Mouse (Mus musculus) lung, embryonic 14.5 days (tissue): ENCODE results near the gene Kif17. TPM values are rescaled to one million over a fixed set of nuclear protein-coding genes. Genes with fewer than 3 reads are reported as not detected.
A peak's percentile ranks its signal among the peaks of the same experiment; 100 is the strongest.

Experiments
- ATAC-seq: fragments of 200-750 bp; cut with Nextera tagmentation; 2 replicates; pipeline ENCODE4 v1.8.0; 2017; ENCODE audit warnings: mild to moderate bottlenecking, moderate TSS enrichment, moderate library complexity; ENCODE audit not compliant: insufficient read depth
- DNase-seq: peaks from one replicate; pipeline ENCODE4 v3.0.0-alpha.2; 2015
- H3K27ac ChIP-seq: fragments of 300-500 bp; sonication (generic); 2 replicates; pipeline ENCODE4 v1.5.1; 2014; ENCODE audit warnings: low read depth, mild to moderate bottlenecking, moderate library complexity
- H3K27me3 ChIP-seq: fragments of 300-500 bp; sonication (generic); 2 replicates; pipeline ENCODE4 v1.6.1; 2014; ENCODE audit warnings: low read length, control low read depth; ENCODE audit not compliant: insufficient read depth
- H3K36me3 ChIP-seq: fragments of 300-500 bp; sonication (generic); 2 replicates; pipeline ENCODE4 v1.6.1; 2014; ENCODE audit warnings: control low read depth; ENCODE audit not compliant: insufficient read depth
- H3K4me1 ChIP-seq: fragments of 300-500 bp; sonication (generic); 2 replicates; pipeline ENCODE4 v1.6.1; 2014; ENCODE audit warnings: antibody characterized with exemption, control low read depth; ENCODE audit not compliant: insufficient read depth
- H3K4me2 ChIP-seq: fragments of 300-500 bp; sonication (generic); 2 replicates; pipeline ENCODE4 v1.6.1; 2014; ENCODE audit warnings: mild to moderate bottlenecking
- H3K4me3 ChIP-seq: fragments of 300-500 bp; sonication (generic); 2 replicates; pipeline ENCODE4 v1.5.1; 2014; ENCODE audit warnings: low read depth, low read length
- H3K9ac ChIP-seq: fragments of 300-500 bp; sonication (generic); 2 replicates; pipeline ENCODE4 v1.6.1; 2014
- H3K9me3 ChIP-seq: fragments of 300-500 bp; sonication (generic); 2 replicates; pipeline ENCODE4 v1.6.1; 2016; ENCODE audit warnings: low read depth, low read length, control low read depth
- CTCF ChIP-seq: IDR thresholded peaks from 2 replicates; pipeline ENCODE4 v1.5.1; 2016; ENCODE audit warnings: antibody characterized with exemption, low read depth
- WGBS: fragments of 180-500 bp; shearing (Covaris S2); extraction: QIAGEN DNeasy Blood & Tissue Kit; methylation state at CpG from one replicate; pipeline ENCODE4 v1.1.7; 2014; 5-methylcytosine and 5-hydroxymethylcytosine counted together
- microRNA-seq: library from miRNA; unstranded; fragments of <30 nt; microRNA quantifications from one replicate; pipeline ENCODE4, GENCODE M21; 2016; ENCODE audit warnings: borderline number of aligned reads
- polyA plus RNA-seq: library from polyadenylated mRNA; unstranded; fragments of >200 nt; fragmentation: Nextera tagmentation; extraction: Ambion mirVana; gene quantifications from 2 replicates; pipeline ENCODE4 v1.2.1, GENCODE M21; 2014

The Kif17 gene
- polyA plus RNA-seq, 1 experiment from 2014 or later: 2.5 TPM

DNA sequence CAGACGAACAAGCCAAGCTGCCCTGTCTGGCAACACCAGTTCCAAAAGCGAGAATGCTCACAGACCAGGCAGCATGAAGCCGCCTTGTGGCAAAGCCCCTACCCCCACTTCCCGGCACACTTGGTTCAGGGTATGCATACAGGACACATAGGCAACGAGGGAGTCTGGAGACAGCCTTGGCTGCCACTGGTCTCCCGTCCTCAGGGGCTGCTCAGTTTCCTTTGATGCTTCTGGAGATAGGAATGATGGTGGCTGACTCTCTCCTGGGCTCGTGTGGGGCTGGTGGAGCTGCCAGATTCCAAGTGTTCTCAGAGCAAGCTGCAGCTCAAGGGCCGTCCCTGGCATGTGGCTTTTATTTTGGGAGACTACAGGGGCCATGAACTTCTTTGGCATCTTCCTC is 91.2 kb downstream of the Kif17 start:
- 59% methylated on average over 8 of the region's 8 CpGs for whole genome bisulfite sequencing
- no peak overlapping the region for H3K9ac ChIP-seq
- no peak overlapping the region for H3K4me3 ChIP-seq

DNA sequence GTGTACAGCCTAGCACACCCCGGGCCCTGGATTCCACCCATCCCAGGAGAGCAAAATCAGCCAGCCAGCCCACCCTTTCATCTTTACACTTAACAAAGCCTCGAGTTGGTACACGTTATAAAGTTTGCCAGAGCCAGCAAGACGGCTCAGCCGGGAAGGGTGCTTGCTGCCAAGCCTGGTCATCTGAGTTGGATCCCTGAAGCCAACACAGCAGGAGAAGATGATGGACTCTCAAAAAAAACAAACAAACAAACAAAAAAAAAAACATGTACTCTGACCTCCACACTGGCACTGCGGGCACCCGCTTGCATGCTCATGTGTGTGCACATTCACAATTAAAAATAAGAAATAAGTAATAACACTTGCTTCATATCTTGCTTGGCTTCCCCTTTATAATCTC is 91.8 kb downstream of the Kif17 start:
- ATAC-seq: no peak
- H3K27ac ChIP-seq: no peak overlapping the region
- no peak for TF ChIP-seq CTCF

More for the DNA sequence above, 91.2 kb downstream of the Kif17 start:
- Histone ChIP-seq H3K27me3 (no peaks in the 10 kb centered on the region), H3K9me3 (no peaks in the 10 kb centered on the region), H3K27ac (no peak overlapping the region), H3K36me3 (no peaks in the 10 kb centered on the region), H3K4me1 (no peaks in the 10 kb centered on the region), H3K4me2 (no peak overlapping the region)
- ATAC-seq (no peak), DNase-seq (no peak)
- no peak for TF ChIP-seq CTCF

DNA sequence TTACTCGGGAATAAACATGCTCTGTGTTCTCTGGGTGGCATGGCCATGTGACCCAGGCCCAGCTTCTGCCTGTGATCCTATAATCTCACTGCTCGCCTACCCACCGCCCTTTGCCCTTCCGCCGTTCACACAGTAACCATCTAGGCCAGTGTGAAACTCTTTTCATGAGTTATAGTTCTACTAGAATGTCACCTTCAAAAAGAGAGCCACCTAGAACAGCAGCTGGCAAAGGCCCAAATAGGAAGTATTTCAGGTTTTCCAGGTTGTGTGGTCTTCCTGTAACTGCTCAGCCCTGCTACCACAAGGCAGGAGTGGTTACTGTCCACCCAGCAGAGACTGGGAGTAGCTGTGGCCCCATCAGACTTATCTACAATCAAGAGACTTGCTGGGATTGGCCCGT is 92.5 kb downstream of the Kif17 start:
- no peak overlapping the region; the same call in 1 of the 2 replicates for H3K9ac ChIP-seq
- H3K4me1 ChIP-seq: no peaks in the 10 kb centered on the region
- H3K4me3 ChIP-seq: no peak overlapping the region
- no peaks in the 10 kb centered on the region for H3K27me3 ChIP-seq
- H3K9me3 ChIP-seq: no peaks in the 10 kb centered on the region
- H3K4me2 ChIP-seq: no peak overlapping the region
- DNase-seq (peak; percentile 19), ATAC-seq (no peak)
- H3K27ac ChIP-seq: no peak overlapping the region
- 60% methylated on average over 6 of the region's 6 CpGs for WGBS
- TF ChIP-seq CTCF: no peak
- no peaks in the 10 kb centered on the region for H3K36me3 ChIP-seq

More for the DNA sequence above, 91.8 kb downstream of the Kif17 start:
- no peak for DNase-seq
- Histone ChIP-seq H3K9ac (no peak overlapping the region), H3K4me2 (no peak overlapping the region), H3K9me3 (no peaks in the 10 kb centered on the region), H3K27me3 (no peaks in the 10 kb centered on the region), H3K36me3 (no peaks in the 10 kb centered on the region), H3K4me1 (no peaks in the 10 kb centered on the region), H3K4me3 (no peak overlapping the region)
- 75% methylated on average over 7 of the region's 7 CpGs for WGBS

DNA sequence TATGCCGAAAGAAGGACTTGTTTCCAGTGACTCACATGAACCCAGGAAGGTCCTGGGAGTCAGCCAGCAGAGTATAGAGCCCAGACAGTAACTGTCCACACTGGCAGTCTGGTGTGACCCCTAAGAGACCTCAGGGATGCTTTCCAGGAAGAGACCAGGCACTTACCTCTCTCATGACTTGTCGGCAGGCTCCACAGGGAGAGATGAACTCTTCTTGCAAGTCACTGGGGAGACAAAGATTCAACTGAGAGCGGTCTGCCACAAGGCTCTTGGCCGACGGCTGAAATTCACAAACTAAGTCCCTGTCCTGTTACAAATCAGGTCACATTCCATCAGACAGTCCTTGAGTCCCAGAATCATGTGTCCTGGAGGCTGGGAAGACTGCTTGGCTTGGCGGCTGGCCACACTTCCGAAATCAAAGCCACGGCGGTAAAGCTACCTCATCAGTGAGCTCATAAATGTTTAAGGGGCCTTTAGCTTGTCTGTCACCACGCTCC is 93.2 kb downstream of the Kif17 start:
- Histone ChIP-seq H3K4me1 (no peaks in the 10 kb centered on the region), H3K36me3 (no peaks in the 10 kb centered on the region), H3K9ac (no peak overlapping the region), H3K27me3 (no peaks in the 10 kb centered on the region), H3K27ac (no peak overlapping the region), H3K4me2 (no peak overlapping the region), H3K9me3 (no peaks in the 10 kb centered on the region), H3K4me3 (no peak overlapping the region)
- WGBS: 57% methylated on average over 10 of the region's 10 CpGs
- ATAC-seq (no peak), DNase-seq (peak; percentile 23)
- TF ChIP-seq CTCF: no peak

DNA sequence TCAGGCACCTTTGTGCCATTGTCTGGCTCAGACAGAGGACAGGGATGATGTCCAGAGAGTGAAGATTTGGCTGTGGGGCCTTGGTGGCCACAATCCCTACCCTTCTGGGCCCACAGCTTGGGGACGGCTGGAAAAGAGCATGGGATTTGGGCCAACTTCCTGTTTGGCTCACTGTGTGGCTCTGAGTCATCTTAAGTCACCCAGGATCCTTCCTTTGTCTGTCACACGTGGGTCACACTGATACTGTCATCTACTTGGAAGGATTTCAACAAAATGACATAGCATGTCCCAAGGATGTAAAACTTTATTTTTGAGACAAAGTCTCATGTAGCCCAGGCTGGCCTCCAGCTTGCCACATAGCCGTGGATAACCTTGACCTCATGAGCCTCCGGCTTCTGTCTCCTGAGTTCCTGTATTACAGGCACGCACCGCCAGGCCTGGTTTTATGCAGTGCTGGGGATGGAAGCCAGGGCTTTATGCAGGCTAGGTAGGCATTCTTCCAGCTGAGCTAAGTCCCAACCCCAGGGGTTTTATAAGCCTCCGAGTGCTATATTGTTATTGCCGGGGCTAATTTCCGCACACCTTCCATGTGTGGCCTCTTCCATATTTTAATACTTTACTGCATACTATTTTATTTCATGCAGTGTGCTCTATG is 94.8 kb downstream of the Kif17 start:
- H3K36me3 ChIP-seq: no peaks in the 10 kb centered on the region
- H3K4me2 ChIP-seq: no peak overlapping the region
- H3K4me3 ChIP-seq: no peak overlapping the region
- H3K27ac ChIP-seq: no peak overlapping the region
- no peak for ATAC-seq
- DNase-seq: peak; percentile 55
- 71% methylated on average over 9 of the region's 9 CpGs for WGBS
- no peak overlapping the region for H3K9ac ChIP-seq
- no peaks in the 10 kb centered on the region for H3K9me3 ChIP-seq
- no peak for TF ChIP-seq CTCF
- H3K4me1 ChIP-seq: no peaks in the 10 kb centered on the region
- no peaks in the 10 kb centered on the region for H3K27me3 ChIP-seq

DNA sequence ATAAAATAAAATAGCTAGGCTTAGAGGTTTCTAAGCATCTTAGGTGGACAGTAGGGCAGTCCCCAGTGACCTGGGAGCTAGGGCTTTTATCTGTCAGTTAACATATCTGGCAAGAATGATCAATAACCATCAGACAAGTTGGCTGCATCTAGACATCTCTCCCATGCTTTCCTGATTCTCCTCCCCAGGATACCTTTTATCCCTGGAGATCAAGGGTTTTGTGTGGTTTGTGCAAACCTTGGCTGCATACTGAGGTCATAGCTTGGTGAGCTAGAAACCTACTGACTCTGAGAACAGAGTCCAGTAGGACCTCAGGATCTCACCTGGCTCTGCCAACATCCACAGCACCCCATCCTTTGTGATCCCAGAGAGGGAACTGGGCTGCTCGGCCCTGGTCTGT is 97.0 kb downstream of the Kif17 start:
- Histone ChIP-seq H3K9me3 (no peaks in the 10 kb centered on the region), H3K4me1 (no peaks in the 10 kb centered on the region), H3K4me2 (no peak overlapping the region), H3K9ac (no peak overlapping the region), H3K27ac (no peak overlapping the region), H3K27me3 (no peaks in the 10 kb centered on the region), H3K36me3 (no peaks in the 10 kb centered on the region), H3K4me3 (no peak overlapping the region)
- WGBS: 72% methylated on average over 1 of the region's 1 CpGs
- TF ChIP-seq CTCF: no peak
- no peak for ATAC-seq
- DNase-seq: no peak

DNA sequence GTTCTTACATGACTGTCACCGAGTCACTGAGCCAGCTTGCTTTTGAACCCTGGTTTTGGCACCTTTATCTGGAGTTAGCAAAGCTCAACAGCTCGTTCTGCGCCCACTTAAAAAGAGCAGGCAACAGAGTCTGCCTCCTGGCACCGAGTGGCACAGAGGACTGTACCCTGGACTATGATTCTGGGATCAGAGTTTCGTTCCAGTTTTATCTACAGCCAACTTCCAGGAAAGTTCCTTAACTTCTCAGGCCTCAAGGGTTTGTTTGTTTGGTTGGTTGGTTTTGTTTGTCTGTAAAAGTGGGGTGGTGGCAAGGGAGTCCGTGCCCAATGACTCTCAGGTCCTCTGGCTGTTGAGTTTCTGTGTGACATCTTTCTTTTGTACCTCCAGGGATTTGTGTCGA is 98.5 kb downstream of the Kif17 start:
- no peak for ATAC-seq

More for the DNA sequence above, 98.5 kb downstream of the Kif17 start:
- WGBS: 66% methylated on average over 7 of the region's 7 CpGs
- no peak overlapping the region for H3K4me2 ChIP-seq
- no peak for TF ChIP-seq CTCF
- H3K36me3 ChIP-seq: no peaks in the 10 kb centered on the region
- no peaks in the 10 kb centered on the region for H3K9me3 ChIP-seq
- no peak for DNase-seq
- no peaks in the 10 kb centered on the region for H3K27me3 ChIP-seq
- H3K9ac ChIP-seq: no peak overlapping the region
- H3K4me1 ChIP-seq: no peaks in the 10 kb centered on the region
- no peak overlapping the region for H3K27ac ChIP-seq
- no peak overlapping the region for H3K4me3 ChIP-seq

Small RNAs within 50 kb of the gene (microRNA-seq; reads per million reads assigned to microRNA genes)
- gene Gm27646 (not detected), gene Mir7019 (not detected)

Other genes starting within 250 kb of the Kif17 start
- gene Hp1bp3, start 34.1 kb upstream of the Kif17 start, polyA plus RNA-seq: 172 and 179 TPM in 2 replicates
- 0.36 and 0.41 TPM in 2 replicates for gene Sh2d5, start within 50 bp of the Kif17 start, polyA plus RNA-seq
- 371 and 379 TPM in 2 replicates for gene Ddost, start 54.3 kb downstream of the Kif17 start, polyA plus RNA-seq
- 22.2 and 25.1 TPM in 2 replicates for gene Pink1, start 75.9 kb downstream of the Kif17 start, polyA plus RNA-seq
- 24.1 and 24.4 TPM in 2 replicates for gene Cda, start 117.6 kb downstream of the Kif17 start, polyA plus RNA-seq
- not detected in 2 replicates for gene Fam43b, start 146.1 kb downstream of the Kif17 start, polyA plus RNA-seq
- gene Mul1, start 184.2 kb downstream of the Kif17 start, polyA plus RNA-seq: 16.1 and 18.0 TPM in 2 replicates
- 2.6 and 3.2 TPM in 2 replicates for gene Camk2n1, start 203.9 kb downstream of the Kif17 start, polyA plus RNA-seq